Mouse (Mus musculus): Measurements from ENCODE around the gene Gm11111.

The Gm11111 gene

GRCm38 (mm10) chr5:98585915-98586314 is 33.4 kb downstream of the Gm11111 start:
- no peak for DNase-seq
